Mouse (Mus musculus): Measurements from ENCODE around the gene Apopt1.

The Apopt1 gene

DNA sequence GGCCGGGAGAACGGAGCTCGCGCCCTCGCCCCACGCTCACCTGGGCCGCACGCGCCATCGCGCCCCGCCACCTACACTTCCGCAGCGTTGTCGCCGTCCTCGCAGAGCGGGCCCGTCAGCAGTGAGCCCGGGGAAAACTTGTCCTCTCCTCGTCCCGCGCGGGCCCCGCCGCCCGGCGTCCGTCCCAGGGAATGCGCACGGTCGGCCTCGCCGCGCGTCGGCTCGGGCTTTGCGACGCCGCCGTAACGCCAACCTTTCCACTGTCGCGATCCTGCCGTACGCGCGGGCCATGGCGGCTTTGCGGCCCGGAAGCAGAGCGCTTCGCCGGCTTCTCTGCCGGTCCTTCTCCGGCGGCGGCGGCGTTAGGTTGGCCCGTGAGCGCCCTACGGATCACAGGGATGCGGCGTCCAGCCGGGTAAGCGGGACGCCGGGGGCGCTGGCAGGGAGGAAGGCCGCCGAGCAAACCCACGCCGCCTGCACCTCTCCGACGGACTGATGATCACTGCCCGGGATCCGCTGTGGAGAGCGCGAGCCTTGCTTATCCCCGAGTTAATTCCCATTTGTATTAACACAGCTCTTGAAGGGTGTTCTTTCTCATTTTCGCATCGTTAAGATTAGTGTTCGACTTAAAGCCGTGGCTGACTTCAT is at the start of gene Apopt1, which contains the start of gene Bag5:
TSS of gene Apopt1 (plus strand) at position 258 of the 648 bp plus-strand sequence.
TSS of gene Bag5 (minus strand) at position 254 of the 648 bp plus-strand sequence.
- DNase-seq (ENCODE audit: low read depth, low spot score): peak; percentile 85

DNA sequence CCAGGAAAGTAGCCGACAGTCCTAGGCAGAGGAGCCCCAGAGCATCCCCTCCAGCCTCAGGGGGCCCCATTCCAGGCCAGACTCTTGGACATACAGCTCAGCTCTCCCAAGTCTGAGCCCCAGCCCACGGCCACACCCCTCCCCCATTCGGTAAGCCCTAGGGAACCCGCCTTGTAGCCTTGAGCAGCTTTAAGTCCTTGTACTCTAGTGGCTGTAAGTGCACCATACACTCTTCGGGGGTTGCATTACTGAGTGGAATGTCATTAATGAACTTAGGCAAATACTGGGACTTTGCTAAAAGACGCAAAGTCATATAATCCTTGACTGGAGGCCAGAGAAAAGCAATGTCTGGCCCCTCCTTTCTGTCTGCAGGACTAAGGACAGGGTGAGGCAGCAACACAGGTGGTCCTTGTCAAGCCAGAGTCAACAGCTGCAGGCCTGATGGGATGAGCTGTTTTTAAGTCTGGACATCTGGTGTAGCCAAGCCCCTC is 48.9 kb upstream of the Apopt1 start:
- DNase-seq (ENCODE audit: low read depth, low spot score): no peak

- DNase-seq (ENCODE audit: low read depth, low spot score): no peak
Measured at GRCm38 (mm10) chr12:111665041-111665880, 47.8 kb upstream of the Apopt1 start.

- DNase-seq (ENCODE audit: low read depth, low spot score): no peak
Measured at GRCm38 (mm10) chr12:111666380-111666779, 46.7 kb upstream of the Apopt1 start.

DNA sequence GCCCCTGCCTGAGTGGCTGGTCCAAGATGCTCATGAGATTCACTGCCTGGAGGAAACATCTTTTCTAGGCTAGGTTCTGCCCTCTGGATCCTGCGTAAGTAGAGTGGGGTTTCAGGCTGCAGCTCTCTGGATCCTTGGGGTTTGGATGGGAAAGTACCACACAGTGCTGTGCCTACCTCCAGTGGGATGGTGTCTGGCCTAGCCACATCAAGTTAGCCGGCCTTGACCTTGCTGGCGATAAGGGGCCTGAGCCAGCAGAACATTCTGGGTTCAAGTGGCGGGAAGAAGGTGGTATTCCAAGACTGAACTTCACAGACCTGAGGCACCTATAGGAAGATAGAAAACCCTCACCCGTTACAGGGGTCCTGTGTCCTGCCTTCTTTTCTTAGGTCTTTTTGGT is 45.6 kb upstream of the Apopt1 start:
- no peak for DNase-seq (ENCODE audit: low read depth, low spot score)

DNA sequence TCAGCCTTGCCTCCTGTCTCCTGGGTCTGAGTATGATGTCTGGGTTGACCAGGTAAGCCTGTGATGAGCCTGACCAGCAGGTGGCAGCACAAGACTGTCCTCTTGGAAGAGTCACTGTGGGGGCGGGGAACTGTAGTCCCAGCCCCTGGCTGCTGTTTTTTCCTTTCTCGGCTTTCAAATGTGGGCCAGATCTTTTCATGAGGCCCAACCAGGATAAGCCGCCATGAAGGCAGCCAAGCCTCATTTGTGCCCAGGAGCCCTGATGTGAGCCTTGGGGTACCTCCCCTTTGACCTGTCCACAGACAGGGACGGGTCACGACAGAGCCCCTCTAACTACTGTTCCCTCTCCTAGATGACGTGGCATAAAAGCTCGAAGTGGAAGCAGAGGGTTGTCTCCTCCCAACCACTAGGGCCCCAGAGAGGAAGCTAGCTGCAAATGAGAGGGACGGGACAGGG is 44.6 kb upstream of the Apopt1 start:
- DNase-seq (ENCODE audit: low read depth, low spot score): peak; percentile 78

- no peak for DNase-seq (ENCODE audit: low read depth, low spot score)
Measured at GRCm38 (mm10) chr12:111669000-111669788, 43.9 kb upstream of the Apopt1 start.

- DNase-seq (ENCODE audit: low read depth, low spot score): no peak
Measured at GRCm38 (mm10) chr12:111669961-111670360, 43.1 kb upstream of the Apopt1 start.

DNA sequence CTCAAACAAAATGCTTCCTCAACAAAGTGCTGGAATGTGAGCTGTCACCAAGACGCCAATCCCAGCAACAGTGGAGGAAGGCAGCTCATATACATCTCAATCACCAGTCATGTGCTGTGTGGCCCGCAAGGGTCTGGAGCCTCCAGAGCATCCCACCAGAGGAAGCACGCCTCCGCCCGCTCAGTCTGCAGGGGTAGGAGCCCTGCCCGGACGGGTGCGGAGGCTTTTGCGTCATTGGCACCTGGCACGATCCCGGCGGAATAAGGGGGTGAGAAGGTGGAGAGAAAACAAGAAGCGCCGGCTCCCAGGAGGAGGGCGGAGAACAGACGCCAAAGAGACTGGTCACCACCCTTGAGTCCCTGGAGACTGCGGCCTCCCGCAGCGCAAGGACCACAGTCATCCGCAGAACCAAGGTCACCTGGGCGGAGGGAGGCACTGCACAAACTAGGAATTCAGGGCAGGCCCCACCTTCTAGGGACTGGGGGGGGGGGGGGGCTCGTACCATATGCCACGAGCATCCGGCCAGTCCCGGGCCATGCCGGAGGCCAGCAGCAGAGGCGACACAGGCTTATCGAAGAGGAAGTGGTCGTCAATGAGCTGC is 42.6 kb upstream of the Apopt1 start:
- DNase-seq (ENCODE audit: low read depth, low spot score): no peak

- DNase-seq (ENCODE audit: low read depth, low spot score): no peak
Measured at GRCm38 (mm10) chr12:111670976-111671375, 42.1 kb upstream of the Apopt1 start.

- DNase-seq (ENCODE audit: low read depth, low spot score): no peak
Measured at GRCm38 (mm10) chr12:111671431-111671902, 41.6 kb upstream of the Apopt1 start.

DNA sequence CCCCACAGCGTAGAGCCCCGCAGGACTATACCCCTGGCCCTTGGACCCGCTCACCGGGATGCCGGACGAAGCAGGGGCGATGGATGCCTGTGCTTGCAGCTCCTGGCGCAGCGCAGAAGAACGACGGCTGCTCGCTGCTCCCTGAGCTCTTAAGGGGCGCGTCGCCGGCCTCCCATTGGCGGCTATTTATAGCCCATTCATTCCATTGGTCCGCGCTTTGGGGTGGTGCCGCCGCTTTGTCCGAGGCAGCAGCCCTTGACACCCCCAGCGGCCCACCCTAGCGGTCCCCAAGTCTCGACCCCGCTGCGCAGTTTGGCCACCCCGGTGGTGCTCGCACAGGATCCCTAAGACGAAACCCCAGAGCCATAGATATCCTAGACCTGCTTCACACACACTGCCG is 40.9 kb upstream of the Apopt1 start, which contains the start of gene Ckb:
TSS of gene Ckb (minus strand) at position 163 of the 400 bp plus-strand sequence.
- DNase-seq (ENCODE audit: low read depth, low spot score): peak; percentile 87

DNA sequence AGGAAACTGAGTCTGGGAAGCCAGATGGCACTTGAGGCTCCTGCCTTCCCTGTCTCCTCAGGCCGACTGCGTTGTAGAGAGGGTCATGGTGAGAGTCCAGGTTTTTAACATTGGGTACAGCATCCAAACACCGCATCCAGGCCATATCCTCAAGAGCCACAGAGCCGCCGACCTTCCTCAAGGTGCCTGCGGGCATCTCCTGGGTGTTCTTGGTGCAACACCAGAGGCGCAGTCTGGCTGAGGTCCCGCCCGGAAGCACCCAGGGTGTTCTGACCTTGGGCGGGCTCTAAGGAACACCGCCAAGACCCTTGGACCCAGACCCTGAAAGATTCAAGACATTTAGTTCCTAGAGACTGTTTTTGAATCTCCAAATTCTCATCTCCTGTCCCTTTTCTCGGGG is 40.5 kb upstream of the Apopt1 start:
- DNase-seq (ENCODE audit: low read depth, low spot score): no peak

DNA sequence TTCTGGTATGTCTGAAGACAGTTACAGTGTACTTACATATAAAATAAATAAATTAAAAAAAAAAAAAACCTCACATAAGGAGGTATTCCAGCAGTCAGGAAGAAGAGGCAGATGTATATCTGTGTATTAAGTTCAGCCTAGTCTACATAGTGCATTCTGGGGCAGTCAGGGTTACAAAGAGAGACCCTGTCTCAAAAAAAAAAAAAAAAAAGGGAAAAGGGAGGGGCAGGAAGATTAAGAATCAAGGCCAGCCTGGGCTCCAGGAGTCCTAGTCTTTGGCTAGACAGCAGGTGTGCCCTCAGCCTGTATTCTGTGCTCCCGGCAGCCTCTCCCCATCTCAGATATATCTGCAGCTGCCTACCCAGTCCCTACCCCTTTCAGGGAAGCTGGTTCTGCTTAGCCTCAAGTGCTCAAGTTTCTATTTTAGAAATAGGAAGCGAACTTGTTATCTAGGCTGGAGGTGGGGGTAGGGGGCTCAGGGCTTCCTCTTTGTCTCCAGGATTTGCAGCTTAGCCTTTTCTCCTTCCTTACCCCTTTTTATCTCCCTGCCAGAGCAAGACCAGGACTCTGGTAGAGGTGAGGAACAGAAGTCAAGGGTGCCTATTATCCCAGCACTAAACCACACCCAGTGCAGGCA is 38.1 kb upstream of the Apopt1 start:
- no peak for DNase-seq (ENCODE audit: low read depth, low spot score)

DNA sequence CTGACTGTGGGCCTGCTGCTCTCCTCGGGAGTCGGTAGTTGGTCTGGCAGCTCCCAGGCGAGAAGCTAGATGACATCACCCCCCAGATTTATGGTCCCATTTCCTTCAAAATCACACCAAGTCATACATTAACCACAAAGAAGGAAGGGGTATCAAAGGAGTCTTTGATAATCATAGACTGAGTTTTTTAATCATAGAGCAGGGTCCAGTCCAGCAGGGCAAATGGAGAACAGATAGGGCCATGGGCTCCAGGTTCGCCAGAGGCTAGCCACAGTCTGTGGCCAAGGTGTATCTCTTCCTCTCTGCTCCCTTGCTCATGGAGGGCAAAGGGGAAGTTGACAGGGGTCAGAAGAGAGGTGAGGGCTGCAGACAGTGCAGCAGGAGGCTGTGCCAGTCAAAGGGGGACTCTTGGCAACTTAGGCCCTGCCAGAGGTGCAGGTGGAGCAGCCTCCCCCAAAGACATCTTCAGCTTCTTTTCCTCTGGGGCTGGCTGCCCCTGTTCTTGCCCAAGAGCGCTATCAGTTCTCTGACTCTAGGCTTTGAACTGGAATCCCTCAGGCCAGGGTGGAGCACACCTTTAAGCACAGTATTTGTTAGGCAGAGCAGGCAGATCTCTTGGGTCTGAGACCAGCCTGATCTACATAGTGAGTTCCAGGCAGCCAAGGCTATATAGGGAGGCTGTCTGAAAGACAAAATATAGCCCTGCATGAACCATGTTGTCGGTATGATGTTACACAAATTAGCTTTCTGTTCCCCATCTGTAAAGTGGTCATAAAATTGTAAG is 37.1 kb upstream of the Apopt1 start:
- no peak for DNase-seq (ENCODE audit: low read depth, low spot score)

DNA sequence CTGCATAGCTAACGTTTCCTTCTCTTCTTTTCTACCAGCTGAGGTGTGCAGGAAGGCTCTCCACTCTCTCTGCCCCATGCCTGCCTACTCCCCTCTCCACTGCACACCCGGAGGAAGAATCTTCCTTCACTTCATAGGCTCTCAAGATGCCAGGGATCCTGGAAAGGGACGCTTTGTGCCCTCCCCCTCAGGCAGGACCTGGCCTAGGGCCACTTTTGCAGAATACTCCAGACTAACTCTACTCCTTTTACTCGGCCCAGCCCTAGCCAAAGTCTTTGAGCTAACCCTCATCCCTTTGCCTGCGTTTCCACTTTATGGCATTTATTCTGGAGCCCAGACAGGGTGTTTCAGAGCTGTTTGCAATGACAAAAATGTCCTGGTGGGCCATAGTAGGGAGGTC is 35.6 kb upstream of the Apopt1 start:
- DNase-seq (ENCODE audit: low read depth, low spot score): no peak

- no peak for DNase-seq (ENCODE audit: low read depth, low spot score)
Measured at GRCm38 (mm10) chr12:111677882-111678669, 35.0 kb upstream of the Apopt1 start, which contains the start of gene Trmt61a. Gene Trmt61a (plus strand): TSS chr12:111678105.

- DNase-seq (ENCODE audit: low read depth, low spot score): no peak
Measured at GRCm38 (mm10) chr12:111678670-111678933, 34.5 kb upstream of the Apopt1 start.

DNA sequence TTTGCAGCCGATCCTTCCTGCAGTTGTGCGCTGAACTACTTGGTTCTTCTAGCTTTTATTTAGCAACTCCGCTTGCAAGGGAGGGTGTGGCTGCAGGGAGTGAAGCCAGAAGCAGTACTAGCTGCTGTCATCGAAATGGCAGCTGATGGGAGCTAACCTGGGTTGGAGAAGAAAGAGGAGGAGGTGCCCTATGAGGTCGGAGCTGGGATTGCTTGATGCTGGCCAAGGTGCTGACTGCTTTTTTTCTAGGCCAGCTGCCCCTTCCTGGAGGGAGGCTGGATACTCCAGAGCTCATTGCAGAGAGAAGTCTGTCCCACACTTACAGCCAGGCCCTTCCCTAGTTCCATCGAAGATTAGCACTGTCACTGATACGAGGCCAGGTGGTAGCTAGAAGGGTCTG is 34.1 kb upstream of the Apopt1 start:
- no peak for DNase-seq (ENCODE audit: low read depth, low spot score)
